Comparison of ENCODE assay signal across 21 mouse cellular contexts in genomic region chr2:26311936-26312335, GRCm38 (mm10). TPM values are rescaled to one million over a fixed set of nuclear protein-coding genes. Genes with fewer than 3 reads are reported as not detected.
DNase-seq lines count a peak whose midpoint lies in the region; ATAC-seq and TF ChIP-seq lines count a peak whose summit lies in the region.
"Had no signal": no experiment of that assay in that cellular context is flagged by ENCODE, and none has a peak within 500 bp of the region (broad histone marks: within the 10 kb centered on the region; RNA-seq: fewer than 3 reads in every experiment).

No protein-coding gene starts in this region.

- H3K4me2 ChIP-seq in hindbrain, embryonic 11.5 days (replicated peaks; ENCODE audit: low read depth, low read length), result no peak overlapping the region
- no peak overlapping the region for H3K4me2 ChIP-seq in liver, postnatal 0 days (ENCODE audit: low read depth, low read length)
- H3K4me2 ChIP-seq: heart, embryonic 12.5 days; hindbrain, embryonic 14.5 days; limb, embryonic 12.5 days; liver, embryonic 11.5 days; stomach, embryonic 15.5 days had no signal

- no peak for TF ChIP-seq EP300 in liver, postnatal 0 days (IDR thresholded peaks at IDR 0.05; ENCODE audit: low read depth)

- no peak for ATAC-seq in hindbrain, embryonic 11.5 days (ENCODE audit: low FRiP score)
- ATAC-seq in liver, postnatal 0 days, result no peak
- ATAC-seq: midbrain, embryonic 16.5 days had no signal

- H3K27ac ChIP-seq in hindbrain, embryonic 10.5 days, result peak overlapping the region; percentile 82; the same call in 1 of the 2 replicates
- no peak overlapping the region for H3K27ac ChIP-seq in hindbrain, embryonic 11.5 days (ENCODE audit: low read depth, low read length)
- no peak overlapping the region for H3K27ac ChIP-seq in thymus, adult 2 months (ENCODE audit: control insufficient read depth, insufficient read depth, low read length)
- peak overlapping the region; percentile 88 for H3K27ac ChIP-seq in embryonic facial prominence, embryonic 10.5 days (replicated peaks)
- no peak overlapping the region for H3K27ac ChIP-seq in liver, postnatal 0 days (ENCODE audit: low read depth)
- H3K27ac ChIP-seq: forebrain, embryonic 10.5 days; gastrocnemius, adult 2 months; hindbrain, embryonic 14.5 days; layer of hippocampus, adult 2 months; limb, embryonic 12.5 days; stomach, embryonic 15.5 days had no signal

- no peaks in the 10 kb centered on the region for H3K36me3 ChIP-seq in hindbrain, embryonic 10.5 days
- H3K36me3 ChIP-seq in hindbrain, embryonic 11.5 days (ENCODE audit: control insufficient read depth, insufficient read depth, low read length), result no peaks in the 10 kb centered on the region
- H3K36me3 ChIP-seq in thymus, adult 2 months (ENCODE audit: control insufficient read depth, insufficient read depth, low read length), result no peaks in the 10 kb centered on the region
- H3K36me3 ChIP-seq in embryonic facial prominence, embryonic 10.5 days (replicated peaks), result no peaks in the 10 kb centered on the region
- no peaks in the 10 kb centered on the region for H3K36me3 ChIP-seq in liver, postnatal 0 days (replicated peaks; ENCODE audit: insufficient read depth, low read length)
- H3K36me3 ChIP-seq: heart, embryonic 12.5 days; limb, embryonic 12.5 days; stomach, embryonic 15.5 days had no signal

- H3K27me3 ChIP-seq in hindbrain, embryonic 10.5 days (ENCODE audit: insufficient read depth, poor library complexity, severe bottlenecking), result no peaks in the 10 kb centered on the region
- no peaks in the 10 kb centered on the region for H3K27me3 ChIP-seq in hindbrain, embryonic 11.5 days (ENCODE audit: control insufficient read depth, insufficient read depth, low read length)
- no peaks in the 10 kb centered on the region for H3K27me3 ChIP-seq in thymus, adult 2 months (ENCODE audit: control insufficient read depth, insufficient read depth, low read length)
- no peaks in the 10 kb centered on the region for H3K27me3 ChIP-seq in embryonic facial prominence, embryonic 10.5 days (replicated peaks; ENCODE audit: low read depth, poor library complexity, severe bottlenecking)
- no peaks in the 10 kb centered on the region for H3K27me3 ChIP-seq in liver, postnatal 0 days (ENCODE audit: insufficient read depth, low read length)
- H3K27me3 ChIP-seq: heart, embryonic 12.5 days; limb, embryonic 12.5 days; stomach, embryonic 15.5 days had no signal

- H3K9ac ChIP-seq in hindbrain, embryonic 11.5 days (ENCODE audit: low read depth, low read length), result no peak overlapping the region
- H3K9ac ChIP-seq in liver, postnatal 0 days (replicated peaks), result no peak overlapping the region
- H3K9ac ChIP-seq: heart, embryonic 12.5 days; hindbrain, embryonic 14.5 days; limb, embryonic 12.5 days; stomach, embryonic 15.5 days had no signal

- no peak for DNase-seq in hindbrain, embryonic 10.5 days (ENCODE audit: low spot score)
- no peak for DNase-seq in hindbrain, embryonic 11.5 days (ENCODE audit: low spot score)
- peak; percentile 31 for DNase-seq in thymus, adult 2 months
- DNase-seq in thymus, postnatal 10 days (ENCODE audit: low spot score in 2 of 2), result no peak
- no peak for DNase-seq in embryonic facial prominence, embryonic 10.5 days (ENCODE audit: low spot score)
- peak; percentile 38 for DNase-seq in thymus, postnatal 4 days
- DNase-seq in liver, postnatal 0 days, result no peak
- DNase-seq: adrenal gland, postnatal 10 days; gastrocnemius, adult 2 months; kidney, adult 9 months; kidney, postnatal 25 days; lung, adult 18-20 months; lung, postnatal 14 days had no signal

- TF ChIP-seq CTCF in thymus, adult 2 months (IDR thresholded peaks at IDR 0.05; ENCODE audit: borderline replicate concordance, control insufficient read depth, extremely low read depth, insufficient read depth, low read length, poor library complexity), result no peak
- TF ChIP-seq CTCF in liver, postnatal 0 days (IDR thresholded peaks at IDR 0.05; ENCODE audit: low read depth), result no peak

- peaks cover 56% of the 10 kb centered on the region for H3K4me1 ChIP-seq in hindbrain, embryonic 10.5 days (replicated peaks)
- peaks cover 6% of the 10 kb centered on the region; the same call in 1 of the 2 replicates for H3K4me1 ChIP-seq in hindbrain, embryonic 11.5 days (replicated peaks; ENCODE audit: control insufficient read depth, insufficient read depth, low read length)
- H3K4me1 ChIP-seq in thymus, adult 2 months (replicated peaks; ENCODE audit: control insufficient read depth, insufficient read depth, low read length), result peaks cover 36% of the 10 kb centered on the region
- peaks cover 66% of the 10 kb centered on the region for H3K4me1 ChIP-seq in embryonic facial prominence, embryonic 10.5 days
- no peaks in the 10 kb centered on the region; the same call in 1 of the 2 replicates for H3K4me1 ChIP-seq in liver, postnatal 0 days (ENCODE audit: insufficient read depth)

- TF ChIP-seq POLR2A in thymus, adult 2 months (IDR thresholded peaks at IDR 0.05; ENCODE audit: control insufficient read depth, extremely low read depth, insufficient read depth, low read length, poor library complexity), result no peak

- 81% methylated on average over 5 of the region's 5 CpGs for WGBS in hindbrain, embryonic 10.5 days
- whole genome bisulfite sequencing in hindbrain, embryonic 11.5 days, result 74% methylated on average over 5 of the region's 5 CpGs
- 35% methylated on average over 5 of the region's 5 CpGs for WGBS in thymus, adult 2 months
- 77% methylated on average over 5 of the region's 5 CpGs for WGBS in embryonic facial prominence, embryonic 10.5 days
- WGBS in liver, postnatal 0 days (ENCODE audit: insufficient replicate concordance), result 53% methylated on average over 5 of the region's 5 CpGs

- no peaks in the 10 kb centered on the region for H3K9me3 ChIP-seq in hindbrain, embryonic 10.5 days
- H3K9me3 ChIP-seq in hindbrain, embryonic 11.5 days (ENCODE audit: control insufficient read depth, low read length), result no peaks in the 10 kb centered on the region
- H3K9me3 ChIP-seq in embryonic facial prominence, embryonic 10.5 days, result no peaks in the 10 kb centered on the region
- H3K9me3 ChIP-seq in liver, postnatal 0 days (ENCODE audit: low read length), result no peaks in the 10 kb centered on the region
- H3K9me3 ChIP-seq: forebrain, embryonic 10.5 days; heart, embryonic 12.5 days; limb, embryonic 12.5 days; stomach, embryonic 15.5 days had no signal

- H3K4me3 ChIP-seq in hindbrain, embryonic 10.5 days, result no peak overlapping the region
- H3K4me3 ChIP-seq in hindbrain, embryonic 11.5 days (ENCODE audit: low read depth, low read length), result no peak overlapping the region
- H3K4me3 ChIP-seq in thymus, adult 2 months (ENCODE audit: control insufficient read depth, insufficient read depth, low read length), result no peak overlapping the region
- H3K4me3 ChIP-seq in embryonic facial prominence, embryonic 10.5 days, result no peak overlapping the region
- H3K4me3 ChIP-seq in liver, postnatal 0 days (ENCODE audit: low read depth, low read length), result no peak overlapping the region
- H3K4me3 ChIP-seq: forebrain, embryonic 10.5 days; gastrocnemius, adult 2 months; heart, embryonic 12.5 days; layer of hippocampus, adult 2 months; limb, embryonic 12.5 days; stomach, embryonic 15.5 days had no signal

RNA-seq across cellular contexts. Expression of gene Gpsm1, which starts 3.4 kb away (rescaled TPM):
- 99.2 and 114 TPM in 2 replicates for polyA plus RNA-seq in hindbrain, embryonic 10.5 days (2016; fragmentation: Nextera tagmentation; extraction: Ambion mirVana)
- polyA plus RNA-seq in hindbrain, embryonic 11.5 days (2014; fragmentation: Nextera tagmentation; extraction: Ambion mirVana), result 46.9 and 48.5 TPM in 2 replicates
- polyA plus RNA-seq in thymus, adult 2 months (2012; rRNA removed), result 39.7 and 57.7 TPM in 2 replicates
- polyA plus RNA-seq in embryonic facial prominence, embryonic 10.5 days (2016; fragmentation: Nextera tagmentation; extraction: Ambion mirVana), result 96.7 and 97.2 TPM in 2 replicates
- polyA plus RNA-seq in liver, postnatal 0 days (2015; fragmentation: Nextera tagmentation; extraction: Ambion mirVana), result 1.9 TPM in 2 replicates

RNA-seq across cellular contexts. Expression of gene Ccdc187, which starts 17.6 kb away (rescaled TPM):
- 0.10 and 0.20 TPM in 2 replicates for polyA plus RNA-seq in hindbrain, embryonic 10.5 days (2016; fragmentation: Nextera tagmentation; extraction: Ambion mirVana)
- polyA plus RNA-seq in hindbrain, embryonic 11.5 days (2014; fragmentation: Nextera tagmentation; extraction: Ambion mirVana), result 0.07 and 0.19 TPM in 2 replicates
- polyA plus RNA-seq in thymus, adult 2 months (2012; rRNA removed), result 0.19 and 0.23 TPM in 2 replicates
- 0.03 and 0.04 TPM in 2 replicates for polyA plus RNA-seq in embryonic facial prominence, embryonic 10.5 days (2016; fragmentation: Nextera tagmentation; extraction: Ambion mirVana)
- 0.01 TPM in 1 of 2 replicates, not detected in the other for polyA plus RNA-seq in liver, postnatal 0 days (2015; fragmentation: Nextera tagmentation; extraction: Ambion mirVana)
- polyA plus RNA-seq: limb, embryonic 12.5 days; liver, embryonic 11.5 days had no signal

RNA-seq across cellular contexts. Expression of gene Dnlz, which starts 40.0 kb away (rescaled TPM):
- polyA plus RNA-seq in hindbrain, embryonic 10.5 days (2016; fragmentation: Nextera tagmentation; extraction: Ambion mirVana), result 36.8 and 38.8 TPM in 2 replicates
- polyA plus RNA-seq in hindbrain, embryonic 11.5 days (2014; fragmentation: Nextera tagmentation; extraction: Ambion mirVana), result 27.3 and 29.6 TPM in 2 replicates
- 31.5 and 32.0 TPM in 2 replicates for polyA plus RNA-seq in thymus, adult 2 months (2012; rRNA removed)
- polyA plus RNA-seq in embryonic facial prominence, embryonic 10.5 days (2016; fragmentation: Nextera tagmentation; extraction: Ambion mirVana), result 31.5 and 32.2 TPM in 2 replicates
- 7.5 and 7.9 TPM in 2 replicates for polyA plus RNA-seq in liver, postnatal 0 days (2015; fragmentation: Nextera tagmentation; extraction: Ambion mirVana)

RNA-seq across cellular contexts. Expression of gene Card9, which starts 48.8 kb away (rescaled TPM):
- polyA plus RNA-seq in hindbrain, embryonic 10.5 days (2016; fragmentation: Nextera tagmentation; extraction: Ambion mirVana), result 0.62 and 1.1 TPM in 2 replicates
- 0.21 and 0.36 TPM in 2 replicates for polyA plus RNA-seq in hindbrain, embryonic 11.5 days (2014; fragmentation: Nextera tagmentation; extraction: Ambion mirVana)
- polyA plus RNA-seq in thymus, adult 2 months (2012; rRNA removed), result 39.1 and 51.0 TPM in 2 replicates
- 0.87 and 0.96 TPM in 2 replicates for polyA plus RNA-seq in embryonic facial prominence, embryonic 10.5 days (2016; fragmentation: Nextera tagmentation; extraction: Ambion mirVana)
- polyA plus RNA-seq in liver, postnatal 0 days (2015; fragmentation: Nextera tagmentation; extraction: Ambion mirVana), result 2.1 and 2.2 TPM in 2 replicates

Comparison
In these comparisons a context has a peak if more than half of its experiments do, and no peak if none do; other contexts are left out.
1. DNase-seq: peak in thymus, adult 2 months (single experiment) and thymus, postnatal 4 days (single experiment); none in hindbrain, embryonic 10.5 days (single experiment), hindbrain, embryonic 11.5 days (single experiment), thymus, postnatal 10 days (0 of 2), embryonic facial prominence, embryonic 10.5 days (single experiment) and liver, postnatal 0 days (single experiment).
2. H3K27ac ChIP-seq: peak in hindbrain, embryonic 10.5 days (single experiment) and embryonic facial prominence, embryonic 10.5 days (single experiment); none in hindbrain, embryonic 11.5 days (single experiment), thymus, adult 2 months (single experiment) and liver, postnatal 0 days (single experiment).
3. RNA of gene Gpsm1, which starts 3.4 kb away (polyA plus RNA-seq): 99.2 to 114 TPM in hindbrain, embryonic 10.5 days, 96.7 to 97.2 TPM in embryonic facial prominence, embryonic 10.5 days, 39.7 to 57.7 TPM in thymus, adult 2 months and 46.9 to 48.5 TPM in hindbrain, embryonic 11.5 days; 1.9 TPM in liver, postnatal 0 days; every median in the first group is over 10 times any median in the second.